In the genomic region with DNA sequence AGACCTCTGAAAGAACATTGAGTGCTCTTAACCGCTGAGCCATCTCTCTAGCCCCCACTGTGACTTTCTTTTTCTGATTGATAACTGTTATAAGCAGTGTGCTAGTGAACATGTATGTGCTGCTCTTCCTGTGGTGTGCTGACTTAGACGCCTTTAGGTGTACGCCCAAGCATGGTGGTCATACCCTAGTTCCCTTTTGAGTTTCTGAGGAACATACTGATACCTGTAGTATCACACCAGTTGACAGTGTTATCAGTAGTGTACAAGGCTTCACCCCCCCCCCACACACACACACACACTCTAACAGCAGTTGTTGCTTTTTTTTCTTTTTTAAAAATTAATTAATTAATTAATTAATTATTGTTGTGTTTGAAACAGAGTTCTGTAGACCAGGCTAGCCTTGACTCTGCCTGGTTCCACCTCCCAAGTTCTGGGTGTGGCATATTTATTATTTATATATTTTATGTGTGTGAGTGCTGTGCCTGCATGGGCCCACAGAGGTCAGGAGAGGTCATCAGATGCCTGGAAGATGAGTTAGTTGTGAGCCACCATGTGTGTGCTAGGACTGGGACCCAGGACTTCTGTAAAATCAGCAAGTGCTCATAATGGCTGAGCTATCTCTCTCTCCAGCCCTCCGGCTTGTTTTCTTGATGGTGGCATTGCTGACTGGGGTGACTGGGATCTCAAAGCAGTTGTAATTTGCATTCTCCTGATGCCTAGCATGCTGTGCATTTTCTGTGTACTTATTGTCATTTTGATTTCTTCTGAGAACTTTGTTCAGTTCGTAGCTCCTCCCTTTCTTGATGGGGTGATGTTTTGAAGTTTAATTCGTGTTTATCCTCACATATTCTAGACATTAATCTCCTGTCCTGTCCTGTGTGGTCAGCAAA, we compare ENCODE assay signal across 1 mouse cellular context.
TF ChIP-seq lines count a peak whose summit lies in the region.

No protein-coding gene starts in this region.

TF ChIP-seq in ES-E14, 5 proteins besides CTCF, POLR2A, EP300 and RAD21:
- TF ChIP-seq ZNF384 (IDR thresholded peaks at IDR 0.05; ENCODE audit: low read depth, low read length) (no peak), ZC3H11A (IDR thresholded peaks at IDR 0.05; ENCODE audit: borderline replicate concordance, low read depth, low read length) (no peak), MAFK (IDR thresholded peaks at IDR 0.05; ENCODE audit: insufficient read depth, low read depth, low read length) (no peak), HCFC1 (IDR thresholded peaks at IDR 0.05; ENCODE audit: borderline replicate concordance, insufficient read depth, low read length) (no peak), CHD2 (IDR thresholded peaks at IDR 0.05; ENCODE audit: low read depth, low read length) (no peak)
TF ChIP-seq in ES-E14: peak in this region for 0.
